Mouse (Mus musculus) thymus, adult 2 months (tissue): ENCODE results near the gene Slc9a6.

ENCODE experiments used
- CTCF ChIP-seq: fragments of 200-500 bp; IDR thresholded peaks from 2 replicates; pipeline ENCODE4 v1.5.1; 2012; ENCODE audit warnings: mild to moderate bottlenecking, control low read depth, low read length, moderate library complexity, borderline replicate concordance; ENCODE audit not compliant: control insufficient read depth, poor library complexity, insufficient read depth; ENCODE audit errors: extremely low read depth
- POLR2A ChIP-seq: fragments of 200-500 bp; IDR thresholded peaks from 2 replicates; pipeline ENCODE4 v1.6.1; 2012; ENCODE audit warnings: mild to moderate bottlenecking, low read length, control low read depth, moderate library complexity; ENCODE audit not compliant: control insufficient read depth, poor library complexity, insufficient read depth; ENCODE audit errors: extremely low read depth

- TF ChIP-seq POLR2A (no peak), CTCF (no peak)
Measured at GRCm38 (mm10) chrX:56701261-56701660, 91.7 kb downstream of the Slc9a6 start.
